Mouse (Mus musculus): ENCODE measurements around the gene Pde4b. TPM values are rescaled to one million over a fixed set of nuclear protein-coding genes. Genes with fewer than 3 reads are reported as not detected.

Pde4b gene
- total RNA-seq, 1 experiment from 2014 or later: 236 TPM

DNA sequence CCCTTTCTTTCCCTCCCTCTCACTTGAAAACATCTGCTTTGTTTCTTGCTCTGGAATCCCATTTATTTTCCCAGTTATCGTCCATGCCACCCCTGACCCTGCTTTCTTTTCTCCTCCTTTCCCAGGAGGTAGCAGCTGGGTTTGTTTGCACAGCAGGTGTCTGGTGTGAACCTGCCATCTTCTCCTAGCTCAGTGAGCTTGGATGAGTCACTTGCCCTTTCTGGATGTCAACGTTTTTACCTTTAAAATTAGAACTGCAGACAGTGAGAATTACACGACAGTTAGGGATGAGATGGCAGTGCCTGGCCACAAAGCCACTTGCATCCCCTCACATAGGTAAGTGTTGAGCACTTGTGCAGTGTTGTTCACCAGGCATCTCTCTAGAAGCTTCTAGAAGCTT lies 84.3 kb downstream of the Pde4b start:
- no peak for ATAC-seq (replicated peaks; ENCODE audit: insufficient number of reproducible peaks, low FRiP score, low TSS enrichment, poor library complexity, severe bottlenecking)

DNA sequence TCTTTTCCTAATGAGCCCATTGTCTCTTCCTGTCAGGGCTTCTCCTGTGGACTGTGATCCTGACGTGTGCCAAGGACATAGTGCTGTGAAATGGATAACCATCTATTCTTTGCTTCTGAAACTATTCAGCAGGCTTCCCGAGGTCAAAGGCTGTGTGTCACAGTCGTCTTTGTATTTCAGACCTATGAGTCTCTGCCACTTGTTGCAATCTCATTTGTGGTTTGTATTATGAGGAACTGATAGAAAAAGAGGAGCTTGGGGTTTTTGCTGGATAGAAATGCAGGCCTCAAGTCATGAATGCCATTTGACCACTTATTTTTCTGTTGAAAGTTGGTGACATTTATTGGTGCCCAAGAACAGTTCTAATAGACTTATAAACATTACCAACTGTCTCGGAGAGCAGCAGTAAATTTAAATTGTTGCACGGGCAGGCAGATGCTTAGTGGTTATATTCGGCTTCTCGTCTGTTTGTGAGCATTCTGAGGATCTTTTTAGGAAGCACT lies 85.4 kb downstream of the Pde4b start:
- ATAC-seq (replicated peaks; ENCODE audit: insufficient number of reproducible peaks, low FRiP score, low TSS enrichment, poor library complexity, severe bottlenecking): no peak

GRCm38 (mm10) chr4:102175985-102176384 lies 88.6 kb downstream of the Pde4b start:
- no peak for ATAC-seq (replicated peaks; ENCODE audit: insufficient number of reproducible peaks, low FRiP score, low TSS enrichment, poor library complexity, severe bottlenecking)

DNA sequence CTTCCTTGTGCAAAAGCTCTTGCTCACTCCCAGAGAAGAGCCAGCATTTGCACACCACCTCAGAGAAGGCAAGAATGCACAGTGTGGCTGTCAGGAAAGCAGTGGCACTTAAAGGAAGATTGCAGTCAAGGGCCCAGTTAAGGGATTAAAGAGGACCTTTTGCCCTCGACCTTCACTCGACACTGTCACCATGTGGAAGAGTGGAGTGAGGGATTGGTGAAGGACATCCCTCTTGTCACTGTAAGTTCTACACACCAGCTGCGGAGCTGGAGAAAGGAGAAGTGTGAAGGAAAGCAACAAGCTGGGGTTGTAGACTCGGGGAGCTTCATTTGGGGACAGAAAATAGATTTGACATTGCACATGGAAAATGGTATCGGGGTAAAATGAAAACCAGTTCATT lies 89.9 kb downstream of the Pde4b start:
- no peak for ATAC-seq (replicated peaks; ENCODE audit: insufficient number of reproducible peaks, low FRiP score, low TSS enrichment, poor library complexity, severe bottlenecking)

- no peak for ATAC-seq (replicated peaks; ENCODE audit: insufficient number of reproducible peaks, low FRiP score, low TSS enrichment, poor library complexity, severe bottlenecking)
These were observed 99.5 kb downstream of the Pde4b start for GRCm38 (mm10) chr4:102186888-102187287.

DNA sequence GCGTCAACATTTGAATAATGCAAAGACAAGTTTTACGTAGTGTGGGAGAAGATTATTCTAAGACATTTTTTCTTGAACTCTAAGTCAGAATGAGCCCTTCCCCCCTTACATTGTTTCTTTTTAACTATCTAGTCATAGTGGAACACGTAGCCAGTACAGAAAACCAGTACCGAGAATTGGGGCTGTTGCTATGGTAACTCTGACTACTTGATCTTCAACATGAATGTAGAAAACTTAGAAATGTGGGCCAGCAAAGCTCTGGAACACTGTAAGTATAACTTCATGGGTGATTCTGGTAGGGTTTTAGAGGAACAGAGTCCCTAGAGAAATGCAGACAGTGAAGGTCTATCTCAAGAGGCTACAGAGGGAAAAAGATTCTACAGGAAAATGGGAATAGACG lies 110.4 kb downstream of the Pde4b start:
- ATAC-seq (replicated peaks; ENCODE audit: insufficient number of reproducible peaks, low FRiP score, low TSS enrichment, poor library complexity, severe bottlenecking): no peak

DNA sequence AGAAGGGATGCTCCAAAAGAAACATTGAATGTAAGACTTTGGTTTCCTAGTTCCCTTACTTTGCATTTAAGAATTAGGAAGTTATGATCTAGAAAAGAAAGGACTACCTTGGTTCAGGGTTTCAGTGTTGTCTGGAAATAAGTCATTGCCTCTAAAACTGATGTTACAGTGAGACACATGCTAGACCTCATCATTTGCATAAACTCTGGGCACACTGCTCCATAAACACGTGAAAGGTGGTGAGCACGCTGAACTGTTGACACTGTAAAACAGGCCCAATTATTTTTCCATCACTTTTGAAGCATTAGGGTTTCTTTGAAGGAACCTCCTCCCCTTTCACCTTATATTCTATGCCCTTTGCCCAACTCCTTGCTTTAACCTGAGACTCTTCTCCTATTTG lies 122.4 kb downstream of the Pde4b start:
- ATAC-seq (replicated peaks; ENCODE audit: insufficient number of reproducible peaks, low FRiP score, low TSS enrichment, poor library complexity, severe bottlenecking): no peak

DNA sequence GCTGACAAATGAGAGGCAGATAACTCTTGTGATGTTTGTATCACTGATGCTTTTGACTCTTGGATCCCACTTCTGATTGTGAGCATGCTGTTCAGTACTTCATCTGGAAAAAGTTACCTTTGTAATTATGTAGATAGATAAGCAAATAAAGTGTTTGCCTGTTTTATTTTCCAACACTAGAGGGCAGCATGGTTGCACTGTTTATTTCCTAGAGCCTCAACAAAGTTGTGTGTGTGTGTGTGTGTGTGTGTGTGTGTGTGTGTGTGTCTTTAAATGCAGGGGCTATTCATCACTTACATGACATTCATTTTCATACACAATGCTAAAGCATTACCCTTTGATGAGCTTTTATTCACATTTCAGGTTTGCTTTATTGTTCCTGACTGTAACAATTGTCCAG lies 139.4 kb downstream of the Pde4b start:
- ATAC-seq (replicated peaks; ENCODE audit: insufficient number of reproducible peaks, low FRiP score, low TSS enrichment, poor library complexity, severe bottlenecking): no peak

DNA sequence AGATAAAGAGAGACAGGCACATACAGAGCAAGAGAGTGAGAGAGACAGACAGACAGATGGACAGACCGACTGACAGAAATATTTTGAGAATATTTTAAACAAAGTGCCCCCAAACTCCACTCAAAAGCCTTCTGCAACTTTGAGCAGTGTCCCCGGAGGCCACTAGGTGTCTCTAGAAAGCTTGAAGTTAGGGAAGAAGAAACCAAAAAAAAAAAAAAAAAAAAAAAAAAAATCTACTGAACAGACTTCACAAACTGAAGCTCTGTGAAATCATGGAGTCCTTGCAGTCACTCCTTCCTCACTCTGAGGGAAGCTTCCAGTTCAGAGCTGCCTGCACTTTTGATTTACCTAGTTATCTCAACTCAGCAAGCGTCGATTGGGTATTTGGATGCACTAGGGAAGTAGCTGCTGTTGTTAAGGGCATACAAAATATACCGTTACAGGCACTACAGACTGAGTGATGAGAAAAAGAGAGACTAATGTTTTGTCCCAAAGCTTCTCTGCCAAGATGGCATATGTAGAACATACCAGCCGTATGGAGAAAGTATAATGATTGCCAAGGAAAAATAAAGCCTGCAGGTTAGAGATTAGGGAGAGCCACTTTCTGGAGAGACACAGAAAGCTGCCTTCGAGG lies 141.7 kb downstream of the Pde4b start:
- ATAC-seq (replicated peaks; ENCODE audit: insufficient number of reproducible peaks, low FRiP score, low TSS enrichment, poor library complexity, severe bottlenecking): no peak

DNA sequence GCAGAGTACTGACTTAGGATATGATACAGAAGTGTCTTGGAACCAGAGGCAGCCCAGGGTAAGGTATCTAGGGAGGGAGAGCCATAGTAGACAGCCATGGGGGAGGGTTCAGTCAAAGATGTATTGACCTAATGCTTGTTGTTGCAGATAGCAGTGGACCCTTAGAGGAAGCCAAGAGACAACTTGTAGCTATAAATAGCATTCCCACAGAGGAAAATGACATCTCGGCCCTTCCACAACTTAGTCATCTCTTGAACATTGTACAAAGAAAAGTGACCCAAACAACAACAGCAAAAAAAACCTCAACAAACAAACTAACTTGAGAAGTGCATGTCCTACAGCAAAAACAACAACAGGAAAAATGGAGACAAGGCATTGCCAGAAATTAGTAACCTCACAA lies 143.6 kb downstream of the Pde4b start:
- no peak for ATAC-seq (replicated peaks; ENCODE audit: insufficient number of reproducible peaks, low FRiP score, low TSS enrichment, poor library complexity, severe bottlenecking)

DNA sequence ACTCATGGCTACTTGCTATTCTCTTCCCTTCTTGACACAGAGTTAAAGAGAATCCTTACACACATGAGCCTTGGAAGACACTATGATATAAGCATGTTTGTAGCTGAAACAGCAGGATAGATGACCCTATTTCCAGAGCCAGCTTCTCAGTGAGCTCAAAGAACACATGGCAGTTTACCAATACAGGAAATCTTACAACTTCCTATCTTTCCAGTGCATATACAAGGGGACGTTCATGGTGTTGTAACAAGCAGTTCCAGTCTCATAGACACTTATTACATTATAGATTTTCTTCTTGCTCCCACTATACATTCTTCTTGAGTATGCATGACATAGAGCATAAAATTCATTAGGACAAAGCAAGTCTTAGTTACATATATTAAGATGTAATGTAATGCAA lies 146.3 kb downstream of the Pde4b start:
- no peak for ATAC-seq (replicated peaks; ENCODE audit: insufficient number of reproducible peaks, low FRiP score, low TSS enrichment, poor library complexity, severe bottlenecking)

GRCm38 (mm10) chr4:102235151-102235550 lies 147.8 kb downstream of the Pde4b start:
- no peak for ATAC-seq (replicated peaks; ENCODE audit: insufficient number of reproducible peaks, low FRiP score, low TSS enrichment, poor library complexity, severe bottlenecking)

DNA sequence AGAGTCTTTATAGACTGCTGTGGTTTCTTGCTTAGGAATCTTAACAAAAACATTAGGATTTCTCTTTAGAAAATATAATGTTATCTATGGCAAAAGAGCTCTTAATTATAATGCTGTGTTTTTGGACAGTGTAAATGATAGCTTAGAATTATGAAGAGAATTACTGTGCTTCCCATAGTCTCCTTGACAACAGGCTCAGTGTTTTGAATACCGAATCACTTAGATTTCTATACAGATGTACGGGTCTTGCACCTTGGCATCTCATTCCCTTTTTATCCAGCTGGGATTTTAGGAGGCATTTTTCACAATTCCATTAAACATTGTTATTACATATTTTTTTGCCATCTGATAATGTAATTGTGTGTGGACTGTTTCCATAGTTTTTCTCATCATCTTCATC lies 151.8 kb downstream of the Pde4b start:
- ATAC-seq (replicated peaks; ENCODE audit: insufficient number of reproducible peaks, low FRiP score, low TSS enrichment, poor library complexity, severe bottlenecking): no peak

DNA sequence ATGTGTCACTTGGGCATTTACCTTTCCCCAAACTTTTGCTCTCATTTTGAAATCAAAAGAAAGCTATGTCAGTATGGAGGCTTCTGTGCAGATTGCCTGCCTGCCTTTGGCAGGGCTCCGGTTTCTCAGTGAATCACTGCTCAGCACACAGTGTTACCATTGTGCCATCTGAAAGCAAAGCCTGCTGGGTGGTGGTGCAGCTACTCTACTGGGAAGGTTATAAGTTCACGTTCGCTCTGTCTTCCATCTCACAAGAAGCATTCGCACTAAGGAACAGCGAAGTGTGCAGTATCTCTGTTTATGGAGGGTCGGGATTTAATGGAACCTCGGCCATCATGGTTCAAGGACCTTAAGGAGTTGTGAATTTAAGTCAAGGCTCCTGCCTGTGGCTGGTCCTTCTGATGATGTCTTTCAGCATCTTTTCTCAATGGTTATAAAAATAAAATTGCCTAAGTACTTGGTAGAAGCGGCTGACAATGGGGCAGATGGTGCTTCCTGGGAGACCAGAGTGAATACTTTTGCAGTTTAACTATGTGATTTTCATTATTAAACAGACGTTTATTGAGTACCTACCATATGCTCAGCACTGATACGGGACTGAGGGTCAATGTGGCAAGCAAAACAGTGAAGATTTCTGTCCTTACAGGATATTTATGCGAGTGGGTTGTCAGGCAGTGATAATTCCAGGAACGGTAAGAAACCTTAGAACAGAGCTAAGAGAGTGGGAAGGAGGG lies 152.5 kb downstream of the Pde4b start:
- ATAC-seq (replicated peaks; ENCODE audit: insufficient number of reproducible peaks, low FRiP score, low TSS enrichment, poor library complexity, severe bottlenecking): no peak

- ATAC-seq (replicated peaks; ENCODE audit: insufficient number of reproducible peaks, low FRiP score, low TSS enrichment, poor library complexity, severe bottlenecking): no peak
These were observed 153.5 kb downstream of the Pde4b start for GRCm38 (mm10) chr4:102240754-102241427.

- no peak for ATAC-seq (replicated peaks; ENCODE audit: insufficient number of reproducible peaks, low FRiP score, low TSS enrichment, poor library complexity, severe bottlenecking)
These were observed 166.7 kb downstream of the Pde4b start for GRCm38 (mm10) chr4:102253994-102254393.

GRCm38 (mm10) chr4:102254466-102255294 lies 167.3 kb downstream of the Pde4b start:
- ATAC-seq (replicated peaks; ENCODE audit: insufficient number of reproducible peaks, low FRiP score, low TSS enrichment, poor library complexity, severe bottlenecking): no peak

DNA sequence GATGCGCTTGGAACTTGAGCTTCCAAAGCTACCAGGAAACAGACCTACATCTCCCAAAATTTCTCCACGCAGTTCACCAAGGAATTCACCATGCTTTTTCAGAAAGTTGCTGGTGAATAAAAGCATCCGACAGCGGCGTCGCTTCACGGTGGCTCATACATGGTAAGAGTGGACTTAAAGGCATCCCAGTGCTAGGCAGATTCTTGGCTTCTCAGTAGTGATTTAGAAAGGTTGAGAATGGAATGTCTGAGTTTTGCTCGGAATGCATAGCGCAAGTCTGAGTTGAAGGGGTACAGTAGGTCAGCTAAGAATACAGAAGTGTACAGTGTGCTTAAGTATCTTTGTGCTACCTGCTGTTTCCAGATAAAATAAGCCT lies 167.9 kb downstream of the Pde4b start:
- no peak for ATAC-seq (replicated peaks; ENCODE audit: insufficient number of reproducible peaks, low FRiP score, low TSS enrichment, poor library complexity, severe bottlenecking)

Data from monocyte, adult 5-6 weeks (primary cell).